Mouse (Mus musculus) cerebellum, postnatal 10 days (tissue): ENCODE data around the gene Slc35e2.
"Not testable (repeated sequence)": the region's sequence is repeated elsewhere in the genome, so short reads cannot be mapped to it uniquely, and the experiment has no call there.

ENCODE experiments used
- DNase-seq, 2 experiments: peaks; one replicate each; pipeline ENCODE4 v3.0.0; 2021; ENCODE audit warnings: mixed read lengths in 2 of 2

Slc35e2 gene

DNA sequence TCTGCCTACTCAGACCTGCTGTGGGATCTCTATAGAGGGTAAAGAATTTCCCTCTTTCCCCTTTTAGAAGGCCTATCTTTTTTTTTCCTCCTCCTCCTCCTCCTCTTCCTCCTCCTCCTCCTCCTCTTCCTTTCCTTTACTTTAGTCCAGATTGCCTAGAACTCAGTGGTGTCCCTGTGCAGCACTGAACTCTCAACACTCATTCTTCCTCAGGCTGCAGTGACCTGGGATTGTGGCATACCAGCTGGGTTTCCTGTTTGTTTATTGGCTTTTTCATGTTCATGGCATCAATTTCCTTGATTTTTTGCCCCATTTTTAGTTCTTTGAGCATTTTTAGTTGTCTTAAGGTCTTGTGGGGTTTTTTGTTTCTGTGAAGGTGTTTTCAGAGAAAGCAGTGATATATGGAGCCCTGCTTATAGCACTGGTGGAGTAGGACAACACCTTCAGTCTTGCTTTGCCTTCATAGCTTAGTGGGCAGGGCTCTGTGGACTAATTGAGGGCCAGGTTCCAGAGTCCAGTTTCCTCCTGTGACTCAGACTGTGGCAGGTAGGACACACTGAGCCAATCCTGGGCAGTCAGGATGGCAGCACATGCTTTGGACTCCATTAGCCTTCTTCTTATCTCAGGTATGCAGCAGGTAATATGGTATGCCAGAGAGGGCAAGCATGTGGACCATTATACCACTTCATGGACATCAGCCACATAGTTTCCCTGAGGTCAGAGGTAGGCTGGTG is 34.7 kb downstream of the Slc35e2 start:
- DNase-seq: no peak

GRCm38 (mm10) chr4:155643531-155643930 is 42.3 kb downstream of the Slc35e2 start:
- no peak for DNase-seq

- not testable (repeated sequence) for DNase-seq
These were observed 44.1 kb downstream of the Slc35e2 start, which contains the start of gene Gm10563 for GRCm38 (mm10) chr4:155645308-155645707. TSS of gene Gm10563 (minus strand) at chr4:155645408.

- DNase-seq: no peak
These were observed 44.5 kb downstream of the Slc35e2 start for GRCm38 (mm10) chr4:155645721-155646120.

DNA sequence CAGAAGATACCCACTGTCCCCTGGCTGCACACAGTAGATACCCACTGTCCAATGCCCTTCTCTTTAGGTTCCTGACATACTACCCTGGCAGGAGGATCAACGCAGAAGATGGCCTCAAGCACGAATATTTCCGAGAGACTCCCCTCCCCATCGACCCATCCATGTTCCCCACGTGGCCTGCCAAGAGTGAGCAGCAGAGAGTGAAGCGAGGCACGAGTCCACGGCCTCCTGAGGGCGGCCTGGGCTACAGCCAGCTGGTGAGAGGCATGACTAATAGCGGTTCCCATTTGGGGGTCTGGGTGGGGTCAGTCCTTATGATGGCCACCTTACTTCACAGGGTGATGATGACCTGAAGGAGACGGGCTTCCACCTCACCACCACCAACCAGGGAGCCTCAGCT is 48.1 kb downstream of the Slc35e2 start:
- peak in 1 of 2 experiments; percentile 27 for DNase-seq

GRCm38 (mm10) chr4:155651553-155652269 is 50.5 kb downstream of the Slc35e2 start:
- no peak for DNase-seq

DNA sequence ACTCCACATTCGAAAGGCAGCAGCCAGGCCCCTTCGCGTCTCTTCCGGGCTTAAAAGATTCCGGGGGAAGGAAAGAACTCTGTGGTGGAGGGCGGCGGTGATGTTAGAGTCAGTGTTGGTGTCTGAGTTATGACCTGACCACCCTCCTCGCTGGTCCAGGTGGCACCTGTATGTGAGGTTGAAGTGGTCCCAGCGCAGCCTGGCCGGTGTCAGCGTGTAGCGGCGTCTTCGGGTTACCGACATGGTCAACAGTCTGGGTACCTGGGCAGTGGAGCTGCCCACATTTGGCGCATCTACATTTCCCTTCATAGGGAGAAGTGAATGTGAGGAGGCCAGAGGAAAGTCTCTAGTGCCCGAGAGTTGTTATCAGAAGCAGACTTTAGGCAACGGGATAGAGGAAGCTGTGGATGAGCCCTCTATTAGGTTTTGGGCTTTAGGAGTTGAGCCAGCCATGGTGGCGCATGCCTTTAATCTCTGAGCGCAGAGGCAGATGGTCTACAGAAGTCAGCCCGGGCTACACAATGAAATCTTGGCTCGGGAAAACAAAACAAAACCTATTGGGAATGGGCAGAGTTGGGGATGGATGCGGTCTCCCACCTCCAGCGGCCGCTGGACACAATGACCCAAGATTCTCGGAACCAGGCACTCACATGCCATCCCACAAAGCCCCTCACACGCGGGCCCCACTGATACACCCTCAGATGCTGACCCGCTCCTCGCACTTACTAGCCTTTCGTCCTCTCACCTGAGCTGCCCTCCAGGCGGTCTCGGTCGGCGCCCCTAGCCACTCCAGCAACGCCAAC is 51.3 kb downstream of the Slc35e2 start:
- peak; percentile 42 to 60 for DNase-seq

GRCm38 (mm10) chr4:155653086-155653450 is 51.9 kb downstream of the Slc35e2 start, which contains the start of gene Mmp23:
TSS of gene Mmp23 (minus strand) at chr4:155653384.
- peak; percentile 69 to 74 for DNase-seq

GRCm38 (mm10) chr4:155653451-155654182 is 52.4 kb downstream of the Slc35e2 start:
- DNase-seq: peak; percentile 65 to 75

GRCm38 (mm10) chr4:155654183-155654455 is 52.9 kb downstream of the Slc35e2 start:
- DNase-seq: no peak

DNA sequence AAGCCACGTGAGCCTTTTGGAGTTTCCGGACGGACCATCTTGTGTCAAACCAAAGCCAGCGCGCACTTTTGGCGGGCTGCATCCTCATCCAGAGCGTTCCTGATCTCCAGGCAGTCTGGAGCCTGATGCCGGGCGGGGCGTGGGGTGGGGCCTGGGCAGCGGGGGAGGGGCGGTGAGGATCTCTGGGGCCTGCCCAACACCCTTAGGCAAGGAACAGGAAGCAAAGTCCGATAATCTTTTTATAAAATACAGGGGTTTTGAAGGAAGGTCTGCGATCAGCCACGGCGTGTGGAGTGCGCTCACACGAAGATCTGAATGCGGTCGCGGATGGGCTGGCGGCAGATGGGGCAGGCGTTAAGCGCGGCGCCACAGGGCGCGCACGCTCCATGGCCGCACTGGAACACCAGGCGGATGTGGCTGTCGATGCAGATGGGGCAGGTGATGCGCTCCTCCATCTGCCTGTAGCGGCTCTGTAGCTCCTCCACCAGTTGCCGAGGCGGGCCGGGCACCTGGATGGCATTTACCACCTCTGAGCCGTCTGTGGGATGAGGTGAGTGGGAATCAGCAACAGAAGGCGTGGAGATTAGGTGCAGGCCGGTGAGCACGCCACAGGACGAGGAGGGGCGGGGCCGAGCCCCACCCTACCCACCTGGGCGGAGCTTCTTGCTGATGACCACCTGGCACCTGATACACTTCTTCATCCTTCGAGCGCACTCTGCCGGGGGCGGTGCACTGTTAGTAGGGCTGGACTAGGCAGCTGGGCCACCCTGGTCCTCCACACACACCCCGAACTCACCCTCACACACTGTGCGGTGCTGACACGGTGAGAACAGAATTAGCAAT is 53.5 kb downstream of the Slc35e2 start:
- peak; percentile 70 to 72 for DNase-seq

- peak; percentile 44 to 58 for DNase-seq
These were observed 55.1 kb downstream of the Slc35e2 start for GRCm38 (mm10) chr4:155656214-155656751.

- no peak for DNase-seq
These were observed 57.7 kb downstream of the Slc35e2 start for GRCm38 (mm10) chr4:155658961-155659360.

DNA sequence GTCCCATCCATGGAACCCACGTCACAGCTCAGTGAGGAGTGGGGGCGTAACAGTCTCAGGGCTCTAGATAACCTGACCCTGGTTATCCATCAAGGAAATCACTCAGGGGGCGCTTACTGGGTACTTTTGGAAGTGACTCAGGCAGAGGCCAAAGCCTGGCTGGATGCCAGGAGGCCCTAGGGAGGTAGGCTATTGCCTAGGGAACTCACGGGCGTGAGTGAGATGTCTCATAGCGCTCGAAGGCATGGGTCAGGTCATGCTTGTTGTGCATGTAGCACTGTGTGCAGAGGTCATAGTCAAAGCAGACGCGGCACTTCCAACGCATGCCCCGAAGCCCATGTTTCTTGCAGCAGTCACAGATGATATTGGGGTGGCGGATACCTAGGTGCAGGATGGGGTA is 59.4 kb downstream of the Slc35e2 start:
- peak in 1 of 2 experiments; percentile 26 for DNase-seq

DNA sequence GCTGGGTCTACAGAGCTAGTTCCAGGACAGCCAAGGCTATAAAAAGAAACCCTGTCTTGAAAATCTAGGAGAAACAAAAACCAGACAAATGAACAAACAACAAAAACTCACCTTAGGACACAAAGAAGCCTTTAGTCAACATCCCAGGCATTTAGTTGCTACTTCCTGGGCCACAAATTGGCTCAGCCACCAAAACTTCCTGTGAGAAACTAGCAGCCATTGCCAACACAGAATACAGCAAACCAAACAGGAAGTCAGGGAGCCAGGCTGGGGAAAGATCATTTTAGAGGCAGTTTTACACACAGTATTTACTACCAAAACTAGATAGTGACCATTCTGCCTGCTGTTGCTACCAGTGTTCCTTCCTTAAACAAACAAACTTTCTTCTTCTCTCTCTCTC is 65.7 kb downstream of the Slc35e2 start:
- no peak for DNase-seq

DNA sequence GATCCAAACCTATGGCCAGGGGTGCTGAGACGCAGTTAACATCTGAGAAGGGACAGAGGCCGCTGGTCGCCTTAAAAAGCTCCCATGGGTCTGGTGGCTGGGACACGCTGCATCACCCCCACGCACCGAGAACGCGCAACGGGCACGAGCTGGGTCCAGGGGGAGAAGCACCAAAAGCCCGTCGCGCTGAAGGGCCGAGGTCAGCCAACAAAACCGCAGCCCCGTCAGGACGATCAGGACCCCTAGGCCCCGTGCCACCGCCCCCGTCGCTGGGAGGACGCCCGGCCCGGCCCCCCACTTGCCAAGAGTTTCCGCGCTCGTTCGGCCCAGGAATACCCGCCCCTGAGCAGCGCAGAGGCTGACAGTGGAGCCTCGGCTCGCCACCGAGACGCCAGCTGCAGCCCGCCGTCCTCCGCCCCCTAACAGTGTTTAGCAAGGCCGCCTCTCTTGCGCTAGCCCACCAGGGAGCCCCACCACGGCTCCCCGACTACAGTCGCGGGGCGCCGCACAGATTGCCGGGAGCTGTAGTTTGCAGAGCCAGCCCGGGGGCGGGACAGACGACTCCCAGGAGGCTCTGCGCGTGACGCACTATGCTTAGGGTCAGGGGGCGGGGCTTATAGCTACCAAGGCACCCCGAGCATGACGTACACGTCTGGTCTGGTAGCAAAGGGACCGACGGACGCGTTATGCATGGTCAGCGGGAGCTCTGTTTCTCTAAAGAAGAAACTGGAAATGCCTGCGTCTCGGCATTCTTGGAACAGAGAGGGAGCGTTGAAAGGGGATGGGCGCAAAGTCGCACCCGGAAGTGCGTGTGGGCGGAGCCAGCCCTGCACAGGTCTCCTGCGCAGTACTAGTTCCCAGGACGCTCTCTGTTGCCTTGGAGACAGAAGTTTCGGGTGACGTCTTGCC is 67.7 kb downstream of the Slc35e2 start, which contains the start of gene Mib2:
TSS of gene Mib2 (minus strand) at position 510 of the 909 bp plus-strand sequence.
- peak; percentile 99 for DNase-seq

GRCm38 (mm10) chr4:155669598-155670075 is 68.4 kb downstream of the Slc35e2 start:
- DNase-seq: no peak

- not testable (repeated sequence) for DNase-seq
These were observed 69.0 kb downstream of the Slc35e2 start for GRCm38 (mm10) chr4:155670236-155670635.

GRCm38 (mm10) chr4:155672082-155672481 is 70.9 kb downstream of the Slc35e2 start:
- DNase-seq: no peak
